Mouse (Mus musculus) heart, adult 11 months (tissue): ENCODE measurements at regions not wholly inside any gene's neighbourhood (a gene's known extent, or its start where the extent isn't known, plus 50 kb on each side); places are given as distances from the start of the nearest gene placed in this dataset.

Experiments used
- DNase-seq: peaks from one replicate; pipeline ENCODE4 v3.0.0; 2022

GRCm38 (mm10) chr7:39596403-39596802 lies 78.8 kb downstream of the Zfp619 start:
- DNase-seq: no peak

- DNase-seq: no peak
These were observed 96.2 kb downstream of the Zfp619 start for GRCm38 (mm10) chr7:39613767-39614166.

- DNase-seq: no peak
These were observed 97.5 kb downstream of the Zfp619 start for GRCm38 (mm10) chr7:39615092-39615491.

GRCm38 (mm10) chr7:39621796-39622195 lies 104.2 kb downstream of the Zfp619 start:
- DNase-seq: no peak

GRCm38 (mm10) chr7:39632836-39633235 lies 115.3 kb downstream of the Zfp619 start:
- DNase-seq: peak; percentile 79

GRCm38 (mm10) chr7:39642333-39642732 lies 124.8 kb downstream of the Zfp619 start:
- peak; percentile 58 for DNase-seq

GRCm38 (mm10) chr7:39643323-39643722 lies 125.8 kb downstream of the Zfp619 start:
- DNase-seq: peak; percentile 28

- DNase-seq: peak; percentile 61
These were observed 133.0 kb downstream of the Zfp619 start for GRCm38 (mm10) chr7:39650483-39651102.

GRCm38 (mm10) chr7:39654563-39655286 lies 137.2 kb downstream of the Zfp619 start:
- no peak for DNase-seq

- DNase-seq: peak; percentile 98
These were observed 137.7 kb downstream of the Zfp619 start for GRCm38 (mm10) chr7:39655287-39655652.

GRCm38 (mm10) chr7:39655709-39656397 lies 138.3 kb downstream of the Zfp619 start:
- no peak for DNase-seq

GRCm38 (mm10) chr7:39659597-39659996 lies 142.0 kb downstream of the Zfp619 start:
- DNase-seq: peak; percentile 93

GRCm38 (mm10) chr7:39675124-39675846 lies 157.7 kb downstream of the Zfp619 start:
- peak; percentile 82 for DNase-seq

- DNase-seq: no peak
These were observed 158.3 kb downstream of the Zfp619 start for GRCm38 (mm10) chr7:39675847-39676238.

- DNase-seq: peak; percentile 88
These were observed 162.8 kb downstream of the Zfp619 start for GRCm38 (mm10) chr7:39680411-39680810.

GRCm38 (mm10) chr7:39696589-39696988 lies 179.0 kb downstream of the Zfp619 start:
- DNase-seq: peak; percentile 36

- peak; percentile 41 for DNase-seq
These were observed 183.9 kb downstream of the Zfp619 start for GRCm38 (mm10) chr7:39701506-39701905.

GRCm38 (mm10) chr7:39705118-39706095 lies 187.8 kb downstream of the Zfp619 start:
- peak; percentile 64 for DNase-seq

- DNase-seq: peak; percentile 30
These were observed 189.0 kb downstream of the Zfp619 start for GRCm38 (mm10) chr7:39706606-39707005.

- DNase-seq: peak; percentile 61
These were observed 199.0 kb downstream of the Zfp619 start for GRCm38 (mm10) chr7:39716340-39717150.

- DNase-seq: no peak
These were observed 210.5 kb downstream of the Zfp619 start for GRCm38 (mm10) chr7:39727935-39728557.
